Mouse (Mus musculus): ENCODE results near the gene Wdr81. TPM values are rescaled to one million over a fixed set of nuclear protein-coding genes. Genes with fewer than 3 reads are reported as not detected.

Gene Wdr81
- polyA plus RNA-seq, 1 experiment from 2014 or later = 4.9 TPM

GRCm38 (mm10) chr11:75462865-75463336, 8.4 kb upstream of the Wdr81 start:
- Histone ChIP-seq H3K4me1 (ENCODE audit: control insufficient read depth, insufficient read depth, low read length) (peaks cover 18% of the 10 kb centered on the region), H3K27me3 (replicated peaks; ENCODE audit: control insufficient read depth, insufficient read depth, low read length) (no peaks in the 10 kb centered on the region), H3K36me3 (ENCODE audit: control insufficient read depth, insufficient read depth, low read length) (peaks cover 8% of the 10 kb centered on the region; the same call in 1 of the 2 replicates), H3K9me3 (replicated peaks; ENCODE audit: control insufficient read depth, low read length) (no peaks in the 10 kb centered on the region), H3K4me2 (ENCODE audit: low read length) (peak overlapping the region; percentile 88), H3K9ac (ENCODE audit: low read length) (no peak overlapping the region), H3K27ac (ENCODE audit: low read depth, low read length) (no peak overlapping the region), H3K4me3 (ENCODE audit: low read depth, low read length) (peak overlapping the region; percentile 66)
- 4% methylated on average over 9 of the region's 9 CpGs for WGBS
- ATAC-seq (no peak), DNase-seq (ENCODE audit: low spot score) (peak; percentile 48)

DNA sequence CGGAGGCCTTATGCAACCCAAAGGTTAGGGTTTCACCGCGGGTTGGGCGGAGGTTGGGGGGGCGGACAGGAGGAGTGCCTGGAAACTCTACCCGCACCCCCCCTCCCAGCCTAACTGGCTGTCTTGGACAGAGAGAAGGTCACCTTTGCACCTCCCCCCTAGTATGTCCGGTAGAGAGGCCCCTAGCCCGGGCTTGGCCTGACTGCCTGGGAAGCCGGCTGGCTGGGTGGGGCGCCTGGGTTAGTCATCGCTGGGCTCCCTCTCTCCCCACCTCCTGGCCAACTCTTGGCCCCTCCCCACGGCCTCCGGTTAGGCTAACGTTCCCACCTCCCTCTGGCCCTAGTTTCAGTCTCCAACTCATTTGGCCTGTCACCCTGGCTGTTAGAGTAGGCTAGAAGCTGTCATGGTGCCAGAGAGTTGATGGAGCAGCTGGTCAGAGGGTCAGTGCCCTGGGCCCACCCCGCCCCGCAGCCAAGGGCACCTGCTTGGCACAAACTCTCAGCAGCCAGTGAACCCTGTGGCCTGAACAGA, 7.8 kb upstream of the Wdr81 start:
- Histone ChIP-seq H3K9me3 (replicated peaks; ENCODE audit: control insufficient read depth, low read length) (no peaks in the 10 kb centered on the region), H3K4me1 (ENCODE audit: control insufficient read depth, insufficient read depth, low read length) (peaks cover 18% of the 10 kb centered on the region), H3K4me2 (ENCODE audit: low read length) (peak overlapping the region; percentile 88), H3K9ac (ENCODE audit: low read length) (peak overlapping the region; percentile 76), H3K4me3 (ENCODE audit: low read depth, low read length) (peak overlapping the region; percentile 66), H3K27ac (ENCODE audit: low read depth, low read length) (no peak overlapping the region), H3K36me3 (ENCODE audit: control insufficient read depth, insufficient read depth, low read length) (peaks cover 8% of the 10 kb centered on the region; the same call in 1 of the 2 replicates), H3K27me3 (replicated peaks; ENCODE audit: control insufficient read depth, insufficient read depth, low read length) (no peaks in the 10 kb centered on the region)
- 8% methylated on average over 15 of the region's 16 CpGs for WGBS
- ATAC-seq (no peak), DNase-seq (ENCODE audit: low spot score) (peak; percentile 17)

DNA sequence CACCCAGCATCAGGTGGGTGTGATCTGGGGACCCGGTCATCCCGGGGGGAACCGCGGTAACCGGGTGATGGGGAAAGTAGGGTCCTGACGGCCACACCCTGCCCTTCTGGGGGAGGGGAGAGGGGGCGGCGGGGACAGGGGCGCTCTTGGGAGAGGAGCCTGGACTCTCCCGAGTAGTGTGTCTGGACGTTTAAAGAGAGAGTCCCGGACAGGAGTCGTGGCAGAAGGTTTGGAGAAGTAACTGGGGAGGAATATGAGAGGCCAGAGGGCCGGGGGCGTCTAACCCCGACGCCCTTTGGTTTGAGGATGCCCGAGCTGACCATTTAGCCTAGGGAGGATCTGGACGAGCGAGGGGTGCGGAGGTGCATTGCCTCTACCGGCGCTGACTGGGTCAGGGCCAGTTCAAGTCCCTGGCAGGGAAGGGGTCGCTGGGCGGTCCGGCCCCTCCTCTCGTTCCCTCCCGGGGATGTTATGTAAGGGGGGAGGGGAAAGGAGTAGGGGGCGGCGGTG, 7.3 kb upstream of the Wdr81 start:
- Histone ChIP-seq H3K9ac (ENCODE audit: low read length) (peak overlapping the region; percentile 76), H3K27me3 (replicated peaks; ENCODE audit: control insufficient read depth, insufficient read depth, low read length) (no peaks in the 10 kb centered on the region), H3K4me2 (ENCODE audit: low read length) (peak overlapping the region; percentile 88), H3K27ac (ENCODE audit: low read depth, low read length) (peak overlapping the region; percentile 55; the same call in 1 of the 2 replicates), H3K4me1 (ENCODE audit: control insufficient read depth, insufficient read depth, low read length) (peaks cover 18% of the 10 kb centered on the region), H3K4me3 (ENCODE audit: low read depth, low read length) (peak overlapping the region; percentile 66), H3K36me3 (ENCODE audit: control insufficient read depth, insufficient read depth, low read length) (peaks cover 8% of the 10 kb centered on the region; the same call in 1 of the 2 replicates), H3K9me3 (replicated peaks; ENCODE audit: control insufficient read depth, low read length) (no peaks in the 10 kb centered on the region)
- WGBS = 1% methylated on average over 29 of the region's 30 CpGs
- ATAC-seq (peak; percentile 43), DNase-seq (ENCODE audit: low spot score) (no peak)

- DNase-seq (ENCODE audit: low spot score) (peak; percentile 100), ATAC-seq (peak; percentile 97)
- H3K4me2 ChIP-seq (ENCODE audit: low read length) = peak within 1 kb of the TSS; percentile 88
- no peaks in the 10 kb centered on the region for H3K27me3 ChIP-seq (replicated peaks; ENCODE audit: control insufficient read depth, insufficient read depth, low read length)
- peaks cover 18% of the 10 kb centered on the region for H3K4me1 ChIP-seq (ENCODE audit: control insufficient read depth, insufficient read depth, low read length)
- no peaks in the 10 kb centered on the region for H3K9me3 ChIP-seq (replicated peaks; ENCODE audit: control insufficient read depth, low read length)
- peak within 1 kb of the TSS; percentile 65 for H3K27ac ChIP-seq (ENCODE audit: low read depth, low read length)
- under 1% methylated on average over 46 of the region's 46 CpGs for WGBS
- H3K4me3 ChIP-seq (ENCODE audit: low read depth, low read length) = peak within 1 kb of the TSS; percentile 66
- H3K36me3 ChIP-seq (ENCODE audit: control insufficient read depth, insufficient read depth, low read length) = peaks cover 8% of the 10 kb centered on the region; the same call in 1 of the 2 replicates
- peak within 1 kb of the TSS; percentile 76 for H3K9ac ChIP-seq (ENCODE audit: low read length)
Observed at GRCm38 (mm10) chr11:75460844-75461742, 6.6 kb upstream of the Wdr81 start, which contains the start of gene Tlcd2. Gene Tlcd2 (plus strand): TSS chr11:75461715.

- Histone ChIP-seq H3K9ac (ENCODE audit: low read length) (peak overlapping the region; percentile 40), H3K4me1 (ENCODE audit: control insufficient read depth, insufficient read depth, low read length) (peaks cover 18% of the 10 kb centered on the region), H3K27ac (ENCODE audit: low read depth, low read length) (peak overlapping the region; percentile 65), H3K36me3 (ENCODE audit: control insufficient read depth, insufficient read depth, low read length) (peaks cover 2% of the 10 kb centered on the region; the same call in 1 of the 2 replicates), H3K27me3 (replicated peaks; ENCODE audit: control insufficient read depth, insufficient read depth, low read length) (no peaks in the 10 kb centered on the region), H3K4me2 (ENCODE audit: low read length) (peak overlapping the region; percentile 62), H3K4me3 (ENCODE audit: low read depth, low read length) (peak overlapping the region; percentile 66), H3K9me3 (replicated peaks; ENCODE audit: control insufficient read depth, low read length) (no peaks in the 10 kb centered on the region)
- DNase-seq (ENCODE audit: low spot score) (peak; percentile 95), ATAC-seq (peak; percentile 52)
- 2% methylated on average over 19 of the region's 19 CpGs for WGBS
Observed at GRCm38 (mm10) chr11:75460103-75460843, 5.8 kb upstream of the Wdr81 start.

GRCm38 (mm10) chr11:75459751-75460102, 5.2 kb upstream of the Wdr81 start:
- Histone ChIP-seq H3K4me3 (ENCODE audit: low read depth, low read length) (0 out of 2 replicates have a peak overlapping the region, but pooled peaks have one; percentile 66), H3K4me1 (ENCODE audit: control insufficient read depth, insufficient read depth, low read length) (peaks cover 19% of the 10 kb centered on the region), H3K36me3 (ENCODE audit: control insufficient read depth, insufficient read depth, low read length) (no peaks in the 10 kb centered on the region), H3K27ac (ENCODE audit: low read depth, low read length) (peak overlapping the region; percentile 64; the same call in 1 of the 2 replicates), H3K4me2 (ENCODE audit: low read length) (peak overlapping the region; percentile 62), H3K9me3 (replicated peaks; ENCODE audit: control insufficient read depth, low read length) (no peaks in the 10 kb centered on the region), H3K9ac (ENCODE audit: low read length) (no peak overlapping the region), H3K27me3 (replicated peaks; ENCODE audit: control insufficient read depth, insufficient read depth, low read length) (no peaks in the 10 kb centered on the region)
- DNase-seq (ENCODE audit: low spot score) (no peak), ATAC-seq (no peak)
- 43% methylated on average over 5 of the region's 5 CpGs for WGBS

GRCm38 (mm10) chr11:75459141-75459711, 4.7 kb upstream of the Wdr81 start:
- DNase-seq (ENCODE audit: low spot score) (no peak), ATAC-seq (no peak)
- Histone ChIP-seq H3K27me3 (replicated peaks; ENCODE audit: control insufficient read depth, insufficient read depth, low read length) (no peaks in the 10 kb centered on the region), H3K9me3 (replicated peaks; ENCODE audit: control insufficient read depth, low read length) (no peaks in the 10 kb centered on the region), H3K9ac (ENCODE audit: low read length) (no peak overlapping the region), H3K4me2 (ENCODE audit: low read length) (no peak overlapping the region), H3K4me1 (ENCODE audit: control insufficient read depth, insufficient read depth, low read length) (peaks cover 20% of the 10 kb centered on the region), H3K27ac (ENCODE audit: low read depth, low read length) (no peak overlapping the region), H3K4me3 (ENCODE audit: low read depth, low read length) (no peak overlapping the region), H3K36me3 (ENCODE audit: control insufficient read depth, insufficient read depth, low read length) (no peaks in the 10 kb centered on the region)
- WGBS = 83% methylated on average over 5 of the region's 5 CpGs

DNA sequence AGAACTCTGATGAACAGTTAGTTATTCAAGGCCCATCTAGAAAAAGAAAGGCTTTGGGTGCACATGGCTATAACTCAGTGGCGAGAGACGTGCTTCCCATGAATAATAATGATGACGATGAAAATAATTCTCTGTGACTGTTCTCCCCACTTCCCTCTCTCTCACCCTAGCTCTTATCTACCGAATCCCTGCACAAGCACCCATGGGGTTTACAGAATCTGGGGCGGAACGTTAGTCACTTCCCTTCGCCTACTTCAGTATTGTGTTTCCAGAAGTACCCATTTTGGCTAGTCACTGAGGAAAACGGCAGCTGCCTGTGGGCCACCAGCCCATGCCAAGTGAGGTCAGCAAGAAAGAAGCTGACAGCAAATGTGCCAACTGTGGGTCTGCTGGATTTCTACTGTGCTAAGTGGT, 4.1 kb upstream of the Wdr81 start:
- no peak overlapping the region for H3K9ac ChIP-seq (ENCODE audit: low read length)
- no peaks in the 10 kb centered on the region for H3K36me3 ChIP-seq (ENCODE audit: control insufficient read depth, insufficient read depth, low read length)
- DNase-seq (ENCODE audit: low spot score) (no peak), ATAC-seq (no peak)
- no peaks in the 10 kb centered on the region for H3K27me3 ChIP-seq (replicated peaks; ENCODE audit: control insufficient read depth, insufficient read depth, low read length)
- WGBS = 84% methylated on average over 8 of the region's 8 CpGs
- no peak overlapping the region for H3K4me2 ChIP-seq (ENCODE audit: low read length)
- H3K27ac ChIP-seq (ENCODE audit: low read depth, low read length) = no peak overlapping the region
- H3K9me3 ChIP-seq (replicated peaks; ENCODE audit: control insufficient read depth, low read length) = no peaks in the 10 kb centered on the region
- peaks cover 26% of the 10 kb centered on the region for H3K4me1 ChIP-seq (ENCODE audit: control insufficient read depth, insufficient read depth, low read length)
- H3K4me3 ChIP-seq (ENCODE audit: low read depth, low read length) = no peak overlapping the region

Measured in forebrain, embryonic 14.5 days (tissue).